Mouse (Mus musculus) CH12.LX (cell line): ENCODE data around the gene Prlh.

Source experiments
- CTCF ChIP-seq, 2 experiments: IDR thresholded peaks in 1 of 2; conservative IDR thresholded peaks in 1 of 2; 2 replicates each; pipeline ENCODE4 v1.5.1; 2011 to 2012; ENCODE audit warnings: low read depth in 2 of 2, low read length in 2 of 2, improper control_type of control experiment in 1 of 2, inconsistent platforms in 1 of 2, mild to moderate bottlenecking in 1 of 2, moderate library complexity in 1 of 2
- E2F4 ChIP-seq: IDR thresholded peaks from 2 replicates; pipeline ENCODE4 v1.6.1; 2011; ENCODE audit warnings: low read depth, low read length, improper control_type of control experiment; ENCODE audit not compliant: insufficient replicate concordance
- TCF12 ChIP-seq: IDR thresholded peaks from 2 replicates; pipeline ENCODE4 v1.6.1; 2014; ENCODE audit warnings: low read depth, mild to moderate bottlenecking, inconsistent platforms, low read length, improper control_type of control experiment

GRCm38 (mm10) chr1:90998268-90998890 lies 45.5 kb downstream of the Prlh start, which contains the start of gene Lrrfip1:
- TF ChIP-seq CTCF (conservative IDR thresholded peaks at IDR 0.05 in 1 of 2, IDR thresholded peaks at IDR 0.05 in 1 of 2; ENCODE audit: low read depth in 2 of 2, low read length in 2 of 2) (no peak), E2F4 (no peak), TCF12 (no peak)
